Mouse (Mus musculus) megakaryocyte, embryonic 14.5 days (primary cell): ENCODE results near the gene D3Ertd254e. TPM values are rescaled to one million over a fixed set of nuclear protein-coding genes. Genes with fewer than 3 reads are reported as not detected.

Experiments used
- H3K27me3 ChIP-seq: replicated peaks from 2 replicates; pipeline ENCODE3; 2012; ENCODE audit warnings: inconsistent platforms
- H3K36me3 ChIP-seq: replicated peaks from 2 replicates; pipeline ENCODE3; 2012; ENCODE audit warnings: low read length, inconsistent platforms, mixed read lengths
- H3K4me1 ChIP-seq: 2 replicates; pipeline ENCODE4 v1.6.1; 2012; ENCODE audit warnings: inconsistent platforms
- H3K4me3 ChIP-seq: replicated peaks from 2 replicates; pipeline ENCODE3; 2012; ENCODE audit warnings: moderate library complexity, mild to moderate bottlenecking, inconsistent platforms
- H3K9me3 ChIP-seq: 2 replicates; pipeline ENCODE4 v1.6.1; 2012; ENCODE audit warnings: inconsistent platforms
- FLI1 ChIP-seq: IDR thresholded peaks from 2 replicates; pipeline ENCODE4 v1.6.1; 2012; ENCODE audit warnings: low read length, inconsistent platforms, mixed read lengths
- GATA1 ChIP-seq: IDR thresholded peaks from 3 replicates; pipeline ENCODE4 v1.6.1; 2012; ENCODE audit warnings: mixed read lengths, low read length, inconsistent platforms, borderline replicate concordance
- polyA plus RNA-seq: library from polyadenylated mRNA; stranded (reverse); fragments of >175 nt; gene quantifications from 2 replicates; pipeline ENCODE4 v1.2.3, GENCODE M21; 2012; ENCODE audit warnings: low replicate concordance; ENCODE audit not compliant: insufficient read depth

Gene D3Ertd254e
- polyA plus RNA-seq, 1 experiment: 0.28 TPM

DNA sequence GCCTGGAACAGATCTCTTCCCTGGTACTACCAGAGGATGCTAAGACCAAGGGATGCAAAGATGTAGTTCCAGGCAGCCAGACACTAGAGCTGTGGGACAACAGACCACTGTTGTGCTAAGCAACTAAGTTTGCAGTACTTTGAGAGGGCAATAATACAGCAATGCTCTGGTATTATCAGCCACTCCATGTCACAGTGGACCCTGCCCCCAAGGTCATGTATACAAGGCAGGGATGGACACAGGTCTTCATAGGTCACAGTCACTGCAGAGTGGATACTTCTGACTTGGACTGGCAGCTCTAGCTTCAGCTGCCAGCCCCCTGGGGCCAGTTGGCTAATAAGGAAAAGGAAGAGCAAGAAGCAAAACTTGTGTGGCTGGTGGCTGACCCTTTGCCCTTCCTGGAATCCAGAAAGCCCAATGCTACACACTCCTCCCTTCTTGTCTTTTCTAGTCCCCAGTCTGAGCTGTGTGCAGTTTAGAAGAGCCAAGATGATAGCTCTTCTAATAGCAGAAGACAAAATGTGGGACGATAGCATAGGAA, 19.9 kb downstream of the D3Ertd254e start:
- no peaks in the 10 kb centered on the region for H3K27me3 ChIP-seq
- no peak overlapping the region for H3K4me3 ChIP-seq
- H3K4me1 ChIP-seq: no peaks in the 10 kb centered on the region
- peaks cover 21% of the 10 kb centered on the region for H3K36me3 ChIP-seq
- TF ChIP-seq FLI1: no peak
- TF ChIP-seq GATA1: no peak
- H3K9me3 ChIP-seq: peaks cover 3% of the 10 kb centered on the region

DNA sequence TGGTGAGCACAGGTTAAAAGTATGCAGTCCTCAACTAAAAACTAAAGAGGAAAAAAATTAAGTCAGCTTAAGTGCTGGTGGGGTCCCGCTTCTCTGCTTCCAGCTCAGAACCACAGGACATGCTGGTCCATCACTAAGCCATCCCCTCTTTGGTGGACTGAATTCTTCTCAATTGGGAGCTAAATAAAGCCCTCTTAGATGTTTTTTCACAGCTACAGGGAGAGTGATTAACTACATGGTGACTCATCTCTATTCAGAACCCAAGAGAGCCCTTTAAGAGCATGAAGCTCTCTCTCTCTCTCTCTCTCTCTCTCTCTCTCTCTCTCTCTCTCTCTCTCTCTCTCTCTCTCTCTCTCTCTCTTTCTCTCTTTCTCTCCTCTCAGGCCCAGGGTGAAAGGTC, 20.5 kb downstream of the D3Ertd254e start:
- H3K4me3 ChIP-seq: no peak overlapping the region
- TF ChIP-seq GATA1 (no peak), FLI1 (no peak)
- H3K4me1 ChIP-seq: no peaks in the 10 kb centered on the region
- H3K36me3 ChIP-seq: peaks cover 15% of the 10 kb centered on the region
- no peaks in the 10 kb centered on the region for H3K9me3 ChIP-seq
- H3K27me3 ChIP-seq: no peaks in the 10 kb centered on the region

DNA sequence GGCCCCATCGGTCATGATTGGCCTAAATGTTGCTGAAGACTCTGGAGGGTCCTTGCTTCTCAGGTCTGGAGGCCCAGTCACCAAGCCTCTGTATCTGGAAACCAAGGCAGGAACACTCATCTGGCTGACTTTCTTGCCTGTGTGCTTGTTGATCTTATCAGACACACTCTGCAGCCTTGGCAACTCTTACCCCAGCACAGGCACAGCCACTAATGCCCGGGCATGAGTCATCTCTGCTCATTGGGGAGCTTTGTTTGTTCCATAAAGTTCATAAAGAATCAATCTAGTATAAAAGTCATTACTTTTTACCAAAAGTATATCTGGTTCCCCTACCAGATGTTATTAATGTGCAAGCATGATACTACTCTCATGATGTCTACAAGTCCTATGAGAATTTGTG, 22.9 kb downstream of the D3Ertd254e start:
- H3K4me3 ChIP-seq: no peak overlapping the region
- TF ChIP-seq FLI1 (no peak), GATA1 (no peak)
- H3K4me1 ChIP-seq: no peaks in the 10 kb centered on the region
- peaks cover 2% of the 10 kb centered on the region for H3K27me3 ChIP-seq
- no peaks in the 10 kb centered on the region for H3K9me3 ChIP-seq
- no peaks in the 10 kb centered on the region for H3K36me3 ChIP-seq

DNA sequence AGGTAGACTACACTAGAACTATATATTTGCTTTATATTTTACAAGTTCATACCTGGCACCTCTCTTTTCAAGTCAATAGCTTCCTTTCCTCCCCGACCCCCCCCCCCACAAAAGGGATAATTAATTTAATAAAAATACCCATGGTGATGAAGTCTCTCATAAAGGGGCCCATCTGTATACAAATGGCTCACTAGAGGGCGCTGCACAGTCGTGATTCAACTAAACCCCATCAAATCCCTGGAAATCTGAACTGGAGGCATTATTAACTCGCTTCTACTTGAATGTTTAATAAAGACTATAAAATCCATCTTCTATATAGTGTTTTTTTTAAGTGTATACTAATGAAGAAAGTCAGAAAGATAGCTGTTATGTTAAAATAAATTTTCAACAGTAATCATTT, 30.7 kb downstream of the D3Ertd254e start:
- no peak overlapping the region for H3K4me3 ChIP-seq
- peaks cover 5% of the 10 kb centered on the region for H3K4me1 ChIP-seq
- peaks cover 15% of the 10 kb centered on the region for H3K27me3 ChIP-seq
- H3K36me3 ChIP-seq: no peaks in the 10 kb centered on the region
- no peak for TF ChIP-seq GATA1
- no peak for TF ChIP-seq FLI1
- H3K9me3 ChIP-seq: no peaks in the 10 kb centered on the region

DNA sequence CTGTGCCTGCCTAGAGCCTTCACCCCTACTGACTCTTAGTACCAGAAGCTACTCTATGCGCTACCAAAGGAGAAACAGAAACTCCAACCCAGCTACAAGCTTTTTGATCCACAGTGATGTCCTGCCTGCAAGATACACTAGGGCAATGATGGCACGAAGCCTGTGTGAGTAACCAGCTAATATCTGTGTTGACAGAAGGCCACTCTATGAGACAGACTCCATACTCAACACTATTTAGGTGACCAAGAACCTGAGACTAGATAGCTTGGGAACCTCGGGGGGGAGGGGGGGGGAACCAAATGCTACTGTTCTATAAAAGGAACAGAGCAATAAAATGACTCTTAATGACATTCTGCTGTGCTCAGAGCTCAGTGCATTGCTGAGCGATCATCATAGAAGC, 35.7 kb downstream of the D3Ertd254e start:
- Histone ChIP-seq H3K27me3 (peaks cover 11% of the 10 kb centered on the region), H3K4me1 (peaks cover 5% of the 10 kb centered on the region), H3K36me3 (no peaks in the 10 kb centered on the region), H3K4me3 (no peak overlapping the region), H3K9me3 (no peaks in the 10 kb centered on the region)
- TF ChIP-seq GATA1 (no peak), FLI1 (no peak)

DNA sequence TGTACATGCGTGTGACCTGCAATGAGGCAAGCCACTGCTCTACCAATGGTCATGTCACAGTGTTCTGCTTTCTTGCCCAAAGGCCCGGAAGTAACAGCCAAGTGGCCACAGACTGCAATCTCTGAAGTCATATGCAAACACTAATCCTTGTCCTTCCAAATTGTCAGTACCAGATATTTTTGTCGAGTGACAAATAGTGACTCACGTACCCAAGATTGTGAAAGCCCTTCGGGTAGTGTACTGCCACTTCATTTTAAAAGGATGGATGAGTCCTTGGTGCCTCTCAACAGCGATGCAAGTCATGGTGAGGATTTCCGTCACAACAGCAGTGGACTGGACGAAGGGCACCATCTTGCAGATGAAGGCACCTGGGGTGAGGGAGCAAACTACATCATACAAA, 38.4 kb downstream of the D3Ertd254e start:
- H3K4me3 ChIP-seq: no peak overlapping the region
- no peaks in the 10 kb centered on the region for H3K36me3 ChIP-seq
- H3K9me3 ChIP-seq: no peaks in the 10 kb centered on the region
- no peak for TF ChIP-seq GATA1
- TF ChIP-seq FLI1: no peak
- peaks cover 7% of the 10 kb centered on the region for H3K27me3 ChIP-seq
- peaks cover 5% of the 10 kb centered on the region for H3K4me1 ChIP-seq

DNA sequence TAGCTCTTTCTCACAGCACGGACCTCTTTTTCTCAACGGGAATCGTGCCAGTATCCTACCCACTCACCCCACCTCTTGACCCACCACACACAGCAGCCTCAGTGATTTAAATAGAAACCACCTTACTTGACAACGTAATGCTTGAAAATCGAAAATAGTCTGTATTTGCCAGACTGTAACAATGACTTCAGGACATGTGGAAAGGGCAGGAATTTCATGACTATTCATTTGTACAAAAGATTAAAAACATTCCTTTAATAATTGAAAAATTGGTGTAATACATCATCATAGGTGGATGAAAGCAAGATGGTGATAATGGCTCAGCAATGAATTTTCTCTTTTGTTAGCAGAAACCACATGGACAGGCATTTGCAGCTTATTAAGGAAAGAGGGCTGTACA, 50.3 kb downstream of the D3Ertd254e start:
- no peaks in the 10 kb centered on the region for H3K9me3 ChIP-seq
- no peak overlapping the region for H3K4me3 ChIP-seq
- H3K27me3 ChIP-seq: peaks cover 14% of the 10 kb centered on the region
- no peaks in the 10 kb centered on the region for H3K36me3 ChIP-seq
- no peak for TF ChIP-seq FLI1
- TF ChIP-seq GATA1: no peak
- H3K4me1 ChIP-seq: no peaks in the 10 kb centered on the region

DNA sequence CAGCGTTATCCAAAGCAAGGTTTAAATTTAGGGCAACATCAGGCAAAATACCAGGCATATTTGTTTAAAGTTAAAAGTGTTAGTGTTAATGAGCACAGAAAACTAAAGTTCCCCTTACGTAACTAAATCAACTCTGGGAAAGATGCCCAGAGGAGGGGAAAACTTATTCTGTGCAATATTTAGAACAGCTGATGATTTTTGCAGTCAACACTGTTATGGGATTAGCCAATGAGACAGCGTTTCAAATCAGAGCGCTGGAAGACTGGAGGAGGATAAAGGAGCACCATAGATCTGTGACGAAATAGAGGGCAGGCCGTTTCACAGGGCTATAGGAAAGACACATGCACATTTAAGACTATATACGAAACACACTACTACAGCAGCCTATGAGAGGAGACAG, 52.1 kb downstream of the D3Ertd254e start:
- H3K9me3 ChIP-seq: no peaks in the 10 kb centered on the region
- no peaks in the 10 kb centered on the region for H3K36me3 ChIP-seq
- TF ChIP-seq FLI1 (no peak), GATA1 (no peak)
- H3K4me3 ChIP-seq: no peak overlapping the region
- H3K4me1 ChIP-seq: no peaks in the 10 kb centered on the region
- peaks cover 17% of the 10 kb centered on the region for H3K27me3 ChIP-seq

DNA sequence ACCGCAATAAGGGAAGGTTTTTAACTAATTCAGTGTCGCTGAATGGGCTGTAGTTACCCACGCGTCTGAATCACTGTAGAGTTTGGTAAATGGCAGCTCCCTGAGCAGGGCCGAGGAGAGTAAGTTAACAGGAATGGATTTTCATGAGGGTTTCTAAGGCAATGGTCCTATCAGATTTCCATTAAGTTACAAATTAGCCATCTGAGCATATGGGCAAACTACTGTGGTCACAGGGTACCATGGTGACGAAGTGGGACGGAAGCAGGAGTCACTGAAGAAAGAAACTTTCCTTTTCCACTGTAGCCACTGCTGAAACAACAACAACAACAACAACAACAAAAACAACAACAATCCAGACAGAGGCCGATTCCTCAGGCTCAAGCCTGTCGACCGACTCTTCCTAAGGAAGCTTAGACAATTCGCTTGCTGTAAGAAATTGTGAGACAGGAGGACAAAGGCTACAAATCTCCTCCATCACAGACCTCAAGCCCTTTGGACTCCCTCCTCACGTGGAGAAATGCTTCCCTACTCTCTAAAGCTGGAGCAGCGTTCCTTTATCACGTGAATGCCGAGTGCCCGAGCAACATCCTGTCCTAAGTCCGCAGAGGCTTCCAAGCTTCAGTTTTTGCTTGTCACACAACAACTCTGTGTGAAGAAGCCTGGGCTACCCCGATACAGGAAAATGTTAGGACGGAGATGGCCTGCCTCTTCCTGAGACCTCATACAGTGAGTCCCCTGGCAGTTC, 56.9 kb downstream of the D3Ertd254e start:
- Histone ChIP-seq H3K9me3 (no peaks in the 10 kb centered on the region), H3K4me3 (no peak overlapping the region), H3K27me3 (peaks cover 24% of the 10 kb centered on the region), H3K4me1 (peaks cover 20% of the 10 kb centered on the region), H3K36me3 (no peaks in the 10 kb centered on the region)
- TF ChIP-seq GATA1 (no peak), FLI1 (no peak)

DNA sequence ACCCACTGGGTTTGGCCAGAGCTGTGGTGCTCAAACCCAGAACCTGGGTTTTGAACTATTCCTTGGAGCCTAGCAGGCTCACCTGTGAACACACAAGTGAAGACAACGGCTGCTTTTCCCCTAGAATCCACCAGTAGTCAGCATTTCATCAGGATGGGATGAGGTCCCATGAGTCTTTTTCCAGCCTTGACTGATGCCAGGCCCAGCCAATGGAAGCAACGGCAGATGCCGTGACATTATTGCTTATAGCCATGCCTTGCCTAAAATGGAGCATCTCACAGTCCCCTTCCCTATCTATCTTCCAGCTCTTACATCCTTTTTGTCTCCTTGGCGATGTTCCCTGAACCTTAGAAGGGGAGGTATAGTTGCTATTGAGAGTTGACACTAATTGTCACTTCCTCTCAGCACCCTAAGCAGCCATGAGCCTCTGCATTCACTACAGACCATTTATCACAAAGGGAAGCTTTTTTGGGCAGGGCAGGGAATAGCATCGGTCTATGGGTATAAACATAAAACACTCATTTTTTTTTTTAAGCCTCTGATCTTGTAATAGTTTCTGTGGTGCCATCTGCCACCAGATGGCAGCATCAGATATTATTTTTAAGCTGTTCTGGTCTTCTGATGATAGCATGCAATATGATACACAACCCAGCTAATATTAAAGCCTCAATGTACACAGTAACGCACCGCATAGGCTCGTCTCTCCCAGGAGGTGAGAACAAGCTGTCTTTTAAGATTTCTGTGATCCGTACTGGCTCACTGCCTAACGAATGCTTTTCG, 59.1 kb downstream of the D3Ertd254e start:
- H3K4me1 ChIP-seq: peaks cover 20% of the 10 kb centered on the region
- no peak for TF ChIP-seq GATA1
- TF ChIP-seq FLI1: no peak
- peaks cover 35% of the 10 kb centered on the region for H3K27me3 ChIP-seq
- H3K4me3 ChIP-seq: no peak overlapping the region
- no peaks in the 10 kb centered on the region for H3K36me3 ChIP-seq
- no peaks in the 10 kb centered on the region for H3K9me3 ChIP-seq
